In the genomic region with DNA sequence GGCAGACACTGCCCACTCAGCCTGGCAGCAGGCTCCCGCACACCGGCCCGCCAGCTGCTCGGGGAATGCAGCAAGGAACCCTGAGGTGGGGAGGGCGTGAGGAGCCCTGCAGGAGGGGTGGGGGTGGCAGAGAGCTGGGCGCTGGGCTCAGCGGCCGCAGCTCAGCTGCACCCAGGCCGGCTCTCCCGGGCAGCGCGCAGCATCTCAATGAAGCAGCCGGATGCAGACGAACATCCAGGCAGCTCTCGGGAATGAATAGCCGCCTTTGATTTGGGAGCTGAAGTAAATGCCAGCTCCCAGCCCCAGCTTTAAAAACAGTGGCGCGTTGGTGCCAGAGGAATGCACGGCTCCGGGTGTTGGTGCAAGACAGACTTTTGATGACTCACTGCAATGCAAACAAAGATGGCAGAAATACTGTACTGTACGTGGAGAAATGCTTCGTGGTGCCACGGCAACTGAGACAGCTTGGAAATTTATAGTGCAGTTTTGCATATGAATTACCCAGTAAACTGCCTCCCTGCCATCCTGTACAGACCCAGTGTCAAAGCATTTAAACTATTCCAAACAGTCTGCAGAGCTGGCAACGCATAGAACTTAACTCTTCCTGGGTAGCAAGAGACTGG, we compare ENCODE assay signal across 8 mouse cellular contexts. TPM values are rescaled to one million over a fixed set of nuclear protein-coding genes. Genes with fewer than 3 reads are reported as not detected.
DNase-seq lines count a peak whose midpoint lies in the region; ATAC-seq and TF ChIP-seq lines count a peak whose summit lies in the region.

No protein-coding gene starts in this region.

- no peaks in the 10 kb centered on the region for H3K9me3 ChIP-seq in liver, embryonic 14.5 days (ENCODE audit: control insufficient read depth, low read length)

- no peaks in the 10 kb centered on the region for H3K27me3 ChIP-seq in kidney, adult 2 months (replicated peaks; ENCODE audit: control insufficient read depth, insufficient read depth, low read length)
- H3K27me3 ChIP-seq in liver, embryonic 14.5 days (ENCODE audit: control insufficient read depth, insufficient read depth, low read length), result peaks cover 37% of the 10 kb centered on the region

- no peak for TF ChIP-seq POLR2A in kidney, adult 2 months (IDR thresholded peaks at IDR 0.05; ENCODE audit: low read depth, low read length)
- no peak for TF ChIP-seq POLR2A in olfactory bulb, adult 2 months (IDR thresholded peaks at IDR 0.05; ENCODE audit: insufficient read depth, low read depth, low read length)

- peak overlapping the region; percentile 60 for H3K4me2 ChIP-seq in liver, embryonic 14.5 days (ENCODE audit: low read depth)

- H3K27ac ChIP-seq in kidney, adult 2 months (ENCODE audit: insufficient read depth, low read depth, low read length), result no peak overlapping the region
- H3K27ac ChIP-seq in liver, embryonic 14.5 days, result no peak overlapping the region
- H3K27ac ChIP-seq in olfactory bulb, adult 2 months (ENCODE audit: insufficient read depth, low read depth, low read length), result peak overlapping the region; percentile 84

- TF ChIP-seq EP300 in liver, embryonic 14.5 days (IDR thresholded peaks at IDR 0.05; ENCODE audit: low read depth), result no peak

- peak overlapping the region; percentile 34; the same call in 1 of the 2 replicates for H3K4me3 ChIP-seq in kidney, adult 2 months (ENCODE audit: insufficient read depth, low read depth, low read length)
- H3K4me3 ChIP-seq in liver, embryonic 14.5 days (ENCODE audit: insufficient read depth in 1 of 2, low read depth in 2 of 2, low read length in 2 of 2), result peak overlapping the region; percentile 31 to 37
- H3K4me3 ChIP-seq in olfactory bulb, adult 2 months (ENCODE audit: insufficient read depth, low read depth, low read length), result peak overlapping the region; percentile 67

- H3K36me3 ChIP-seq in kidney, adult 2 months (ENCODE audit: control insufficient read depth, insufficient read depth, low read length), result no peaks in the 10 kb centered on the region
- no peaks in the 10 kb centered on the region for H3K36me3 ChIP-seq in liver, embryonic 14.5 days (replicated peaks; ENCODE audit: control insufficient read depth, insufficient read depth, low read depth)

- peak; percentile 14 for DNase-seq in kidney, adult 2 months
- DNase-seq in kidney, adult 9 months, result no peak
- DNase-seq in cerebellum, adult 8-10 months, result peak; percentile 48
- peak; percentile 74 to 89 for DNase-seq in frontal cortex, adult 2 months (ENCODE audit: extremely low spot score in 1 of 2, low spot score in 1 of 2)
- DNase-seq in kidney, postnatal 4 days, result peak; percentile 55 to 69
- DNase-seq in liver, embryonic 14.5 days (ENCODE audit: low read depth in 3 of 3, low spot score in 3 of 3), result no peak
- no peak for DNase-seq in testis, postnatal 14 days (ENCODE audit: low spot score)

- whole genome bisulfite sequencing in kidney, adult 2 months, result 19% methylated on average over 24 of the region's 24 CpGs
- WGBS in liver, embryonic 14.5 days (ENCODE audit: insufficient replicate concordance), result 3% methylated on average over 24 of the region's 24 CpGs
- under 1% methylated on average over 24 of the region's 24 CpGs for WGBS in olfactory bulb, adult 2 months

- TF ChIP-seq CTCF in kidney, adult 2 months (conservative IDR thresholded peaks at IDR 0.05; ENCODE audit: insufficient read depth, insufficient read length, low read depth, low read length), result no peak
- no peak for TF ChIP-seq CTCF in liver, embryonic 14.5 days (IDR thresholded peaks at IDR 0.05; ENCODE audit: low read depth)
- no peak for TF ChIP-seq CTCF in olfactory bulb, adult 2 months (IDR thresholded peaks at IDR 0.05; ENCODE audit: insufficient read depth, low read depth, low read length)

- H3K9ac ChIP-seq in liver, embryonic 14.5 days (replicated peaks), result no peak overlapping the region

- H3K4me1 ChIP-seq in kidney, adult 2 months (ENCODE audit: control insufficient read depth, insufficient read depth, low read length), result peaks cover 12% of the 10 kb centered on the region; the same call in 1 of the 2 replicates
- peaks cover 21 to 24% of the 10 kb centered on the region in 2 experiments for H3K4me1 ChIP-seq in liver, embryonic 14.5 days (replicated peaks; ENCODE audit: control insufficient read depth in 2 of 2, insufficient read depth in 2 of 2, low read length in 1 of 2)
- H3K4me1 ChIP-seq in olfactory bulb, adult 2 months (ENCODE audit: control insufficient read depth, insufficient read depth, low read length), result peaks cover 65% of the 10 kb centered on the region

- no peak for ATAC-seq in liver, embryonic 14.5 days (ENCODE audit: insufficient read depth)

RNA-seq across cellular contexts. Expression of a gene that starts 31.1 kb away (rescaled TPM):
- 38.1 and 57.0 TPM in 2 replicates for polyA plus RNA-seq in kidney, adult 2 months (2012; rRNA removed)
- 66.9 and 72.8 TPM in 2 replicates for polyA plus RNA-seq in frontal cortex, adult 2 months (2012; rRNA removed)
- 1.4 TPM in 2 replicates for polyA plus RNA-seq in liver, embryonic 14.5 days (2012; rRNA removed)
- 2.4 and 3.1 TPM in 2 replicates for polyA plus RNA-seq in liver, embryonic 14.5 days (2014; fragmentation: Nextera tagmentation; extraction: Ambion mirVana)
- polyA plus RNA-seq in olfactory bulb, adult 2 months (2012; ENCODE audit: insufficient read depth, insufficient read length, low replicate concordance, missing spikeins), result 71.7 TPM in 1 of 2 replicates, not detected in the other

Comparison
In these comparisons a context has a peak if more than half of its experiments do, and no peak if none do; other contexts are left out.
1. DNase-seq: peak in kidney, adult 2 months (single experiment), cerebellum, adult 8-10 months (single experiment), frontal cortex, adult 2 months (2 of 2) and kidney, postnatal 4 days (2 of 2); none in kidney, adult 9 months (single experiment), liver, embryonic 14.5 days (0 of 3) and testis, postnatal 14 days (single experiment).
2. Peak in every context shown above with its lines, with median percentiles within 50 percentile points of each other: H3K4me3 ChIP-seq.